Mouse (Mus musculus): Measurements from ENCODE around the gene Dmrtc2.
"Not testable (repeated sequence)": the region's sequence is repeated elsewhere in the genome, so short reads cannot be mapped to it uniquely, and the experiment has no call there.

GRCm38 (mm10) chr7:24838732-24839409 lies 31.0 kb upstream of the Dmrtc2 start:
- not testable (repeated sequence) for TF ChIP-seq CTCF, EP300 (IDR thresholded peaks at IDR 0.05; ENCODE audit: low read depth)

Data from heart, postnatal 0 days (tissue).